Mouse (Mus musculus) E14TG2a.4 (cell line): ENCODE data around the gene Usp24.
A peak's percentile ranks its signal among the peaks of the same experiment; 100 is the strongest.

Experiments used
- CTCF ChIP-seq: conservative IDR thresholded peaks from 2 replicates; pipeline ENCODE4 v1.5.1; 2014; ENCODE audit warnings: low read length
- NANOG ChIP-seq: IDR thresholded peaks from 2 replicates; pipeline ENCODE4 v1.6.1; 2014; ENCODE audit warnings: borderline replicate concordance, low read length, mixed read lengths
- POU5F1 ChIP-seq: IDR thresholded peaks from 2 replicates; pipeline ENCODE4 v1.6.1; 2014; ENCODE audit warnings: low read length, borderline replicate concordance

DNA sequence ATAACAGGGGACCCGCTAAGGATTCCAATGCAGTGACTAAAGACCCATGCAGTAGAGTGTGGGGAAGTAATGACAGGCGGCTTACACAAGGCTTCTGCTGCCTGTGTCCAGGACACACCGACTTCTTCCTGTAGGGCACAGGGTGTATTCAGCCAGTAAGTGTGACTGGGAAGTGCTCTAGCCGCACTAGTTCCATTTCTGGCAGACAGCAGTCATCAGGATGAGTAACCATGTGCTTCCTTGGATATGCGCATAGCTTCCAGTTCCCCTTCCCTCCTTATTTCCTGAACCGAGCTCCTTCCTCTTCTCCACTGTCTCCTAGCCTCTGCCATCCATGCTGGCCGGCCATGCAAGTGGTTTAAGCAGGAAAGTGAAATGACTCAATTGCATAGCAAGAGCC, 113.1 kb downstream of the Usp24 start:
- TF ChIP-seq CTCF (no peak), NANOG (no peak), POU5F1 (peak; percentile 86)
